Mouse (Mus musculus): Measurements from ENCODE around the gene Col13a1. TPM values are rescaled to one million over a fixed set of nuclear protein-coding genes. Genes with fewer than 3 reads are reported as not detected.

The Col13a1 gene
- polyA plus RNA-seq, 1 experiment: 25.3 TPM

DNA sequence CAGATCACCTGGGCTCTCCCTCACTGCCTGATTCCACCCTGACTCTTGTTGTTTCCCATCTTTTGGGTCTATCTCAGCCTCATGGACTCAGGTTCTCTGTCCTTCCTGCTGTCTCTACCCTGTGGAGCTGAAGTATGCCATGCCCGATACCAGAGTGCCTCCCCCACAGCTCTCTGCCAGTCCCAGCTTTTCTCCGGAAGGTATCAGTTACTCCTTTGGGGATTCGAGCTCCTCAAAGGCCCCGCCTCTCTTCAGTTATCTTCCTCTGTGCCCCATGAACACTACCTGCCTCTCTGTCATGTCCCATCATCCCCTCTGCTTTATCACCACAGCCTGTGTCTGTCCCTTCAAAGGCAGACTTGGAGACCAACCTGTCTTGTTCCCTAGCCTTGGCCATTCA is 29.1 kb upstream of the Col13a1 start:
- no peak for TF ChIP-seq POLR2A (IDR thresholded peaks at IDR 0.05; ENCODE audit: borderline replicate concordance, extremely low read depth, low read depth, low read length)
- TF ChIP-seq CTCF (IDR thresholded peaks at IDR 0.05; ENCODE audit: insufficient read depth, low read length): no peak
- no peak for DNase-seq
- WGBS: 75% methylated on average over 4 of the region's 4 CpGs
- no peaks in the 10 kb centered on the region for H3K4me1 ChIP-seq (ENCODE audit: control insufficient read depth, insufficient read depth, low read length)
- no peak overlapping the region for H3K4me3 ChIP-seq (replicated peaks; ENCODE audit: extremely low read depth, low read depth, low read length)

DNA sequence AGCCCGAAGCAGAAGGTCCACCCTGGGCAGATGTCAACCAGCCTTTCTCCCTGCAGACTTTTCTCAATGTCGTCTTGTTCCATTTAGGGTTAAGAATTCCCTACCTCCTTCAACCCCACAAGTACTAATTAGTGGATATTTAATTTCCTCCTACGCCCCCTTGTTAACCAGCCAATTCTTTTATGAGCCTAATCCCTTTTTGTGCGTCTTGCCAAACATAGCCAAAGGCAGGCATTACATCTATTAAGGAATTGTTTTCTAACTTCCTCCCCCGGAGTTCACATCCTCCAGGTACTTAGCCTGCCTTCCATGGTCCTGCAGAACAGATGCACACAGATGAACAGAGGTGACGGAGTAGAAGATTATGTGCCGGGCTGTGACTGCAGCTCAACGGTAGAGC is 27.5 kb upstream of the Col13a1 start:
- no peak overlapping the region for H3K4me3 ChIP-seq (replicated peaks; ENCODE audit: extremely low read depth, low read depth, low read length)
- H3K4me1 ChIP-seq (ENCODE audit: control insufficient read depth, insufficient read depth, low read length): no peaks in the 10 kb centered on the region
- WGBS: 68% methylated on average over 8 of the region's 8 CpGs
- DNase-seq: no peak
- TF ChIP-seq POLR2A (IDR thresholded peaks at IDR 0.05; ENCODE audit: borderline replicate concordance, extremely low read depth, low read depth, low read length): no peak
- no peak for TF ChIP-seq CTCF (IDR thresholded peaks at IDR 0.05; ENCODE audit: insufficient read depth, low read length)

DNA sequence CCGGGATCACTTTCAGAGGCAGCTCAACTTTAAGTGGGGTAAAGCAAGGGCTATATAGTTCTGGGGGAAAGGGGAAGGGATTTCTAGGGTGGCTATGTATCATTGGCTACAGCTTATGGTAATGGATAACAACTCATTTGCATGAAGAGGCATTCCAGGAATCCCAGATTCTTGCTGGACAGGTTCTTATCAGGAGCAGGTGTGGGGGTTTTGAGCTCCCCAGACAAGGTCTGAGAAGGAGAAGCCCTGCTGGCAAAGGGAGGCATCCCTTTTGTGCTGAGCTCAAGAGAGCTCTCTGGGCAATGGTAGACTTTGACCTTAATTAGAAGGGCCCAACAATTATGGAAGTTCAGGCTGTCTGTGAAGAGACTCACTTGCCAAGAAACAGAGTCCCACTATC is 21.3 kb upstream of the Col13a1 start:
- DNase-seq: no peak
- WGBS: 83% methylated on average over 1 of the region's 1 CpGs
- Histone ChIP-seq H3K4me1 (ENCODE audit: control insufficient read depth, insufficient read depth, low read length) (no peaks in the 10 kb centered on the region), H3K4me3 (replicated peaks; ENCODE audit: extremely low read depth, low read depth, low read length) (no peak overlapping the region)
- TF ChIP-seq POLR2A (IDR thresholded peaks at IDR 0.05; ENCODE audit: borderline replicate concordance, extremely low read depth, low read depth, low read length) (no peak), CTCF (IDR thresholded peaks at IDR 0.05; ENCODE audit: insufficient read depth, low read length) (no peak)

DNA sequence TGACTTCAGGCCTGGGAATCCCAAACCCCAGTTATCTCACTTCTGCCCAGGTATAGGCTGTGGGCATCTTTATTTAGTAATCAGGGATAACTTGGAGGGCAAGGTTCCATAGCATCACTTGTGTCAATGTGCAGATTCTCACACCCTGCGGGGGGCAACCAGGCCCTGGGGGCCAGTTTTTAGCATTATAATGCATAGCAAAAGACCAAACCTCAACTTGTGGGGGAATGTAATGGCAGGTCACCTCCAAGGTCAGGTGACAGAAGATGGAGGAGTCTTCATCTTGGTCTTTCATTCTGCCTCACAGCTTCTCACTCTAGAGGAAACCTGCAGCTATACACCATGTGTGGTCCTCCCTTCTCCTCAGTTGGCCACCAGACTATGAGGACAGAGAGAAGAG is 20.9 kb upstream of the Col13a1 start:
- no peak for DNase-seq
- H3K4me3 ChIP-seq (replicated peaks; ENCODE audit: extremely low read depth, low read depth, low read length): no peak overlapping the region
- H3K4me1 ChIP-seq (ENCODE audit: control insufficient read depth, insufficient read depth, low read length): no peaks in the 10 kb centered on the region
- TF ChIP-seq CTCF (IDR thresholded peaks at IDR 0.05; ENCODE audit: insufficient read depth, low read length): no peak
- 89% methylated on average over 1 of the region's 1 CpGs for WGBS

DNA sequence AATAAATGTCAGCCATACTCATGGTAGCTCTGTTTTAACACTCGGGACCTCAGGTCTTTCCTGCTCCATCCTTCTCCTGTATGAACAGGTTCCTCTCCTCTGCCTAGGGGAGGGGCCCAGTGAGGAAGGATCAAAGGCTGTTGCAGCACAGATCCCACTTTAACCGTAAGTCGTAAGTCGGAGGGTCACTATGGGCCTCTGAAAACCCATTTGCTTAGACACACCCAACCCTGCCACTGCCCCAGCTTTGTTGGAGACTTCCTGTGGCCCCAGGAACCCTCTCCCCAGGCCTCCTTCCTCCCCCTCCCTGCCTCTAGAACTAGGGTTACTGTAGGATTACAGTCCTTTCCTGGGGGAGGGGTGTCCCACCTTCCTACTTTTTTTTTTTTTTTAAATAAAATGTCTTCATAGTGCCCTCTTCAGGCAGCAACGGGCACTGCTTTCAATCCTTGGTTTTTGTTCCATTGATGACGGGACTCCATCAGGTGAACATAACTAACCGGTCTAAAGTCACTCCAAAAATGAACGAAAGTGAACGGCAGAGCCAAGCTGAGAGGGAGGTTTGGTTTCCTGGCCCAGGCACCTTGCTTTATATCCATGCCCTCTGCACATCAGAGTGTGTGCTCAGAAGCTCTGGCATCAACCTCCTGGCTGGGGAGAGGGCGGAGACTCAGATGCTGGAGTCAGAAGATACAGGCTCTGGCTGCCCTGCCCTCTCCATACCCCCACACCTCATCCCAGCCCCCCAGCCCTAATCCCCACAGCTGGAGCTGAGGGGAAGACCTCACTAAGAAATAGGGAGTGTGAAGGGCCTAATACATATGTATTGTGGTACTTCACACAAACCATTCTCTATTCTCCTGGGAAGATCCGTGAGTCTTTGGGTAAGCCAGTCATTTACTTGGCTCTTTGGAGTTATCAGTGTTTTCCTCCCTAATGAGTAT is 12.8 kb upstream of the Col13a1 start:
- Histone ChIP-seq H3K4me1 (ENCODE audit: control insufficient read depth, insufficient read depth, low read length) (no peaks in the 10 kb centered on the region), H3K4me3 (replicated peaks; ENCODE audit: extremely low read depth, low read depth, low read length) (no peak overlapping the region)
- DNase-seq: no peak
- no peak for TF ChIP-seq CTCF (IDR thresholded peaks at IDR 0.05; ENCODE audit: insufficient read depth, low read length)
- TF ChIP-seq POLR2A (IDR thresholded peaks at IDR 0.05; ENCODE audit: borderline replicate concordance, extremely low read depth, low read depth, low read length): no peak
- WGBS: 27% methylated on average over 11 of the region's 11 CpGs

DNA sequence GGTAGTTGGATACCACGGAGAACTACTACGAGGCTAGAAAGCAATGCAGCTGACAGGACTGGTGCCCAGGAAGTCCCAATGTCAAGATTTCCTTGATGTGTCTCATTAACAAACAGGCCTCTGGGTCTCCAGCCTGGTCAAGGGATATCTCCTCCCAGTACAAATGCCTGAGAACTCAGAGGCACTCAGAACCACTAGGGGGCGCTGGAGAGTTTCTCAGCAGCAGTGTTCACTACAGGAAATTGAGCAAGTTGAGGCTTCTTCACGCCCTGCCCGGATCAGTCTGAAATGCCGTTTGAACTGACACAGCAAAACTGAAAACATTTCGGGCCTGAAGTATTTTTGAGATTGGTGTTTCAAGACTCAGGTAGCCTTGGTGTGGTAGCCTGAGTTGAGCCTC is 1.5 kb upstream of the Col13a1 start:
- Histone ChIP-seq H3K4me3 (replicated peaks; ENCODE audit: extremely low read depth, low read depth, low read length) (no peak overlapping the region), H3K4me1 (ENCODE audit: control insufficient read depth, insufficient read depth, low read length) (no peaks in the 10 kb centered on the region)
- WGBS: under 1% methylated on average over 7 of the region's 7 CpGs
- DNase-seq: peak; percentile 87
- TF ChIP-seq CTCF (IDR thresholded peaks at IDR 0.05; ENCODE audit: insufficient read depth, low read length): peak; percentile 78
- no peak for TF ChIP-seq POLR2A (IDR thresholded peaks at IDR 0.05; ENCODE audit: borderline replicate concordance, extremely low read depth, low read depth, low read length)

DNA sequence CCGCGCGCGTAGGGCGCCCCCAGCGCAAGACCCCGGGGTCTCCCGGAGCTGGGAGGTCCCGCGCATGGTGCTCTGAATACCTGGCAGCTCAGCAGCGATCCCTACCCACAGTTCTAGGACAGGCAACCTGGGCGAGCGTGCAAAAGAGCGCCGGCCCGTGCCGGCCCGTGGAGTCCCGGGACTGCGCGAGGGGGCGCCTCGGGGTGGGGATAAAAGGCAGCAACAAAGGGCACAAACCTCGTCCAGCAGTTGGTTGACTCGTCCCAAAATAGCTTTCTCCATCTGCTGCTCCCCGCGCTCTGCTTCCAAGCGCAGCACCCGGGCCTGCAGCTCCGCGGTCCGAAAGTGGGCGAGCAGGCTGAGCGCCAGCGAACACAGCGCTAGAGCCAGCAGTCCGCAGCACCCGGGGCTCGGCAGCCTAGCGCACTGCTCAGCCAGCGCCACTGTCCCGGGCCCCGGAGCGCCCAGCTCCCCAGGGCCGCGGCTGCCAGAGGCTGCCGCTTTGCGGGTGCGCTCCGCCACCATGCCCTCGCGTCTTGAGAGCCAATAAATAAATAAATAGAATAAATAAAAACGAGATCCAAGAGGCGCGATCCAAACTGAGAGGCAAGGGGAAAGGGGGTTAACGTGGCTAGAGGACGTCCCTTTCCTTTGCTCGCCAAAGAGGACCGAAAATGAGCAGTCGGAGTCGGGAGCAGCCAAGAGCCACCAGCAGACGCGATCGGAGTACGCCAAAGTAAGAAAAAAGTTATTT is 619 bp downstream of the Col13a1 start:
- H3K4me1 ChIP-seq (ENCODE audit: control insufficient read depth, insufficient read depth, low read length): no peaks in the 10 kb centered on the region
- no peak for DNase-seq
- WGBS: 1% methylated on average over 65 of the region's 65 CpGs
- TF ChIP-seq POLR2A (IDR thresholded peaks at IDR 0.05; ENCODE audit: borderline replicate concordance, extremely low read depth, low read depth, low read length) (no peak), CTCF (IDR thresholded peaks at IDR 0.05; ENCODE audit: insufficient read depth, low read length) (no peak)
- H3K4me3 ChIP-seq (replicated peaks; ENCODE audit: extremely low read depth, low read depth, low read length): peak overlapping the region; percentile 47

DNA sequence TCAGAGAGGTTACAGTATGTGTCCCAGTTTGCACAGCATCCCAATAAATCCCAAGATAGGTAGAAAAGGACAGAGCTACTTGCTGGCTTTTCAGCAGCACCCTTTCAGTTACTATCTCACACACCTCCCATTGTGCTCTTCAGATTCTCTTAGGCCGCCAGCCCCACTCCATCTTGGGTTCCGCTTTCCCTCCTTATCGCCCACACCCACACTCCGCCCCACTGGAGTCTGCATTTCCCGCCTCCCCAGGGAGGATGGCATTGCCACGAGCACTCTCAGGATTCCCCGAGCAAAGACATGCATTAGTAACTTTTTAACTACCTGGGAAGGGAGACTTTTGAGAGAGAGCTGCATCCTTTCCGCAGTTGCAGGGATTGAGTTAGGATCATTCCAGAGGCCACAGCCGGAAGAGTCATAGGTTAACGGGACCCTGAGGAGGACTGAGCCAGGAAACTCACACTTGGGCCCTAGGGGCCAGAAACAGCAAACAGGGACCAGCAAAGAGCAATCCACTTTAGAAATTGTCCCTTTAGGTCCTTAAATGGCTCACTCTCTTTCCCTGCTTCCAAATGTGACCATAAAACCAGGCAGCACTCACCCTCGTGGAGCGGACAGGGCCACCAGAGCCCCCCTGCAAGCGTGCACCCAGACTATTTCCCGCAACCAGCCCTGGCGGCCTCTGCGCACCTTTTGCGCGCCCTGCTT is 1.4 kb downstream of the Col13a1 start:
- TF ChIP-seq POLR2A (IDR thresholded peaks at IDR 0.05; ENCODE audit: borderline replicate concordance, extremely low read depth, low read depth, low read length) (no peak), CTCF (IDR thresholded peaks at IDR 0.05; ENCODE audit: insufficient read depth, low read length) (no peak)
- H3K4me3 ChIP-seq (replicated peaks; ENCODE audit: extremely low read depth, low read depth, low read length): peak overlapping the region; percentile 42
- 9% methylated on average over 18 of the region's 18 CpGs for WGBS
- H3K4me1 ChIP-seq (ENCODE audit: control insufficient read depth, insufficient read depth, low read length): no peaks in the 10 kb centered on the region
- DNase-seq: no peak

DNA sequence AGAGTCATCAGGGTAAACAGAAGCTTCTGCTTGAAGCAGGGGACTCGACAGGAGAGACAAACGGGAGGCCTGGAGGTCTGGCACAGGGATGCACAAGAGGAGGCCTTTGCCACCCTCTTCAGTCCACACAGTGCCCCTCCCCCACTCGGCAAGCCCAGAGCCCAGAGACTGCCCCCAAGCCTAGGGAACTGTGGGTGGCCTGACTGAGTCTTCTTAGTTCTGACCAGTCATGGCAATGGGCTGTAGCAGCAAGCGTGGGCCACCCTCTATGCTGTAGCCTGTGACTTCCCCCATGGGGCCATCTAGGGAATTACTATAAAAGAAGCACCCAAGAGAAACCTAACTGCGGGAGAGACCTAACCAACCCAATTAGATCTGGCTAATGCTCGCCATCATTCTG is 1.9 kb downstream of the Col13a1 start:
- no peaks in the 10 kb centered on the region for H3K4me1 ChIP-seq (ENCODE audit: control insufficient read depth, insufficient read depth, low read length)
- no peak overlapping the region for H3K4me3 ChIP-seq (replicated peaks; ENCODE audit: extremely low read depth, low read depth, low read length)
- 16% methylated on average over 6 of the region's 6 CpGs for WGBS
- no peak for DNase-seq
- TF ChIP-seq POLR2A (IDR thresholded peaks at IDR 0.05; ENCODE audit: borderline replicate concordance, extremely low read depth, low read depth, low read length) (no peak), CTCF (IDR thresholded peaks at IDR 0.05; ENCODE audit: insufficient read depth, low read length) (0 out of 2 replicates have a peak, but pooled peaks have one; percentile 14)

All from lung, adult 2 months (tissue).